Mouse (Mus musculus): Measurements from ENCODE around the gene Nup98. TPM values are rescaled to one million over a fixed set of nuclear protein-coding genes. Genes with fewer than 3 reads are reported as not detected.

Gene Nup98
- polyA plus RNA-seq, 1 experiment from 2014 or later = 35.3 TPM

DNA sequence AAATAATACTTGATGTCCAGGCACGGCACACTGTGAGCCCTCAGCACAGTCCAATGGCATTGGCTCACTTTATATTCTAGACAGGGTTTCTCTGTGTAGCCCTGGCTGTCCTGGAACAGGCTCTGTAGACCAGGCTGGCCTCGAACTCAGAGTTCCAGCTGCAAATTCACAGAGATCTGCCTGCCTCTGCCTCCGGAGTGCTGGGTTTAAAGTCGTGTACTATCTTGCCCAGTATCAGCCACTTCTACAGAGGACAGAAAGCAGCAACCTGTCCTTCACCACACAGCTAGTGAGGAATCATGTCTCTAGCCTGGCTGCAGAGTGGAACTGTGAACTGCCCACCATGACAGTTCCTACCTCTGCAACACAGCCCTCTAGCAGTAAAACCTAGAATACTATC lies 100.2 kb downstream of the Nup98 start:
- Histone ChIP-seq H3K36me3 (no peaks in the 10 kb centered on the region), H3K4me1 (peaks cover 9% of the 10 kb centered on the region), H3K4me2 (no peak overlapping the region), H3K27ac (no peak overlapping the region), H3K4me3 (no peak overlapping the region), H3K9ac (no peak overlapping the region), H3K9me3 (no peaks in the 10 kb centered on the region), H3K27me3 (no peaks in the 10 kb centered on the region)
- WGBS = 78% methylated on average over 4 of the region's 4 CpGs
- no peak for ATAC-seq (ENCODE audit: borderline replicate concordance, extremely low read depth, low FRiP score, low TSS enrichment)

DNA sequence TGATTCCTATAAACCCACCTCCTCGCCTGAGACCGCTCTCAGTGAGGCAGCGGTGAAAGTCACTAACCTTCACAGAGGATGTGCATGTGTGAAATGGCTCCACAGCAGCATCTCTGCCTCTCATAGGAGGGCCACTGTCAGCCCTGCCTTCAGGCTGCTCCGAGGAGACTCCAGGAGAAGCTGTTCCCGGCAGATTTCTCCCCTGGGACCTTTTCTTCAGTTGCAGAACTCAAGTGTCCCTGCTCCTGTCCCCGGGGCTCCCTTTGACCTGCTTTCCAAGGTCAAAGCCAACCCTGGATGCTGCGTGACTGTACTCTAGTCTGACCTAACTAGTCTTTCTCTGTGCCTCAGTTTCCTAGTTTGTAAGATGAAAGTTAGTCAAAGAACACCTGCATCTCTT lies 100.8 kb downstream of the Nup98 start, which contains the start of gene Art5:
Gene Art5 (minus strand): TSS at position 319 of the 400 bp plus-strand sequence.
- no peaks in the 10 kb centered on the region for H3K27me3 ChIP-seq
- H3K36me3 ChIP-seq = no peaks in the 10 kb centered on the region
- no peak within 1 kb of the TSS for H3K9ac ChIP-seq
- H3K9me3 ChIP-seq = no peaks in the 10 kb centered on the region
- H3K27ac ChIP-seq = no peak within 1 kb of the TSS
- no peak within 1 kb of the TSS for H3K4me2 ChIP-seq
- 69% methylated on average over 7 of the region's 7 CpGs for WGBS
- H3K4me1 ChIP-seq = peaks cover 9% of the 10 kb centered on the region
- H3K4me3 ChIP-seq = no peak within 1 kb of the TSS
- ATAC-seq (ENCODE audit: borderline replicate concordance, extremely low read depth, low FRiP score, low TSS enrichment) = no peak

DNA sequence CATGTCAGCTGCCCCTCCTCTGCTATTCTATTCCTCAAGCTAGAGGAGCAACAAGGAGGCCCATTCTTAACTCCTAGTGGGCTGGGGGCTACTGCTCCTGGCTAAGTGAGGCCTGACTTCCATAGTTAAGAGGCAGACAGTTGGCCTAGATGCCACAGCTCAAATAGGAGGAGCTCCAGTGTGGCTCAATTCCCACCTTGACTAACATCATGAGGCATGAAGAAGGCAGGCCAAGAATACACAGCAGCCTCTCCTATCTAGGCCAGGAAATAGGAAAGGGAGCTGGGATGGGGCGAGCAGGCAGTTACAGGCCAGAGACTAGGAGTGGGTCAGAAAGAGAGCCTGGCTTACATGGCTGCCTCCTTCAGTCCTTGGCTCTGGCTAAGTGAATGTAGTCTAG lies 101.8 kb downstream of the Nup98 start:
- no peaks in the 10 kb centered on the region for H3K27me3 ChIP-seq
- H3K27ac ChIP-seq = no peak overlapping the region
- WGBS = 83% methylated on average over 1 of the region's 1 CpGs
- no peak for ATAC-seq (ENCODE audit: borderline replicate concordance, extremely low read depth, low FRiP score, low TSS enrichment)
- H3K9ac ChIP-seq = no peak overlapping the region
- H3K36me3 ChIP-seq = no peaks in the 10 kb centered on the region
- H3K4me2 ChIP-seq = no peak overlapping the region
- H3K4me3 ChIP-seq = no peak overlapping the region
- no peaks in the 10 kb centered on the region for H3K9me3 ChIP-seq
- H3K4me1 ChIP-seq = peaks cover 9% of the 10 kb centered on the region

GRCm38 (mm10) chr7:102106700-102107141 lies 103.3 kb downstream of the Nup98 start:
- Histone ChIP-seq H3K4me3 (peak overlapping the region; percentile 30), H3K9me3 (no peaks in the 10 kb centered on the region), H3K27me3 (no peaks in the 10 kb centered on the region), H3K36me3 (no peaks in the 10 kb centered on the region), H3K4me2 (peak overlapping the region; percentile 72), H3K4me1 (peaks cover 9% of the 10 kb centered on the region), H3K27ac (no peak overlapping the region), H3K9ac (peak overlapping the region; percentile 23; the same call in 1 of the 2 replicates)
- peak; percentile 29; the same call in 1 of the 2 replicates for ATAC-seq (ENCODE audit: borderline replicate concordance, extremely low read depth, low FRiP score, low TSS enrichment)
- WGBS = 11% methylated on average over 23 of the region's 23 CpGs

DNA sequence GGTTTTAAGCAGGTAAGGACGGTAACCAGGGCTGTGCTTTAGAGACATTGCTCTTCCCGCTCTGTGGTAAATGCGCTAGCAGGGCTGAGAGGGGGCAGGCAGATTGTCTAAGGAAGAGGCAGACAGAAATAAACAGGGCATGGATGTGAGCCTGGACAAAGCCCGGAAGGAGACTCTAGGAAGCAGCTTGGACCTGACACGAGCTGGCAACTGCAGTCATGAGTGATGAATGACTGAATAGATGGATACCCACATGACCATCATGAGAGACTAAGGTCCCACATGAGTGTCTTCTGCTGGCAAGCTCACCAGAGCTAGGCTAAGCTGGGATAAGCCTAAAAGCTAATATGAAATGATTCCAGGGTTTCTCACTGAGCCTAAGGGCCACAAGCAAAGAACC lies 105.8 kb downstream of the Nup98 start:
- 45% methylated on average over 5 of the region's 5 CpGs for WGBS
- H3K9me3 ChIP-seq = no peaks in the 10 kb centered on the region
- no peak overlapping the region for H3K4me3 ChIP-seq
- H3K27ac ChIP-seq = no peak overlapping the region
- H3K4me2 ChIP-seq = no peak overlapping the region
- H3K4me1 ChIP-seq = peaks cover 26% of the 10 kb centered on the region
- H3K36me3 ChIP-seq = no peaks in the 10 kb centered on the region
- no peaks in the 10 kb centered on the region for H3K27me3 ChIP-seq
- H3K9ac ChIP-seq = no peak overlapping the region
- ATAC-seq (ENCODE audit: borderline replicate concordance, extremely low read depth, low FRiP score, low TSS enrichment) = no peak

DNA sequence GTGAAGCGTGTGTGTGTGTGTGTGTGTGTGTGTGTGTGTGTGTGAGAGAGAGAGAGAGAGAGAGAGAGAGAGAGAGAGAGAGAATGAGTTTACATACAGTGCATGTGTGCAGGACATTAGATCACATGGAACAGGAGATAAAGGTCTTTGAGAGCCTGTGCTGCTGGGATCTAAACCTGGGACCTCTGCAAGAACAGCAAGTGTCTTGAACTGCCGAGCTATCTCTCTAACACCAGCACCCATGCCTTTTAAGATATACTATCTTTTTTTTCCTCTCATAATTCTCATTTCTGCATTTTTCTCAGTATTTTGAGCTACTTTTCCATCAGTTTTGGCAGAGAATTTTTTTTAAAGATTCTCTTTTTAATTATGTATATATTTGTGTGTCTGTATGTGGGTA lies 106.4 kb downstream of the Nup98 start:
- no peak overlapping the region for H3K4me3 ChIP-seq
- peaks cover 26% of the 10 kb centered on the region for H3K4me1 ChIP-seq
- no peaks in the 10 kb centered on the region for H3K36me3 ChIP-seq
- no peak overlapping the region for H3K9ac ChIP-seq
- H3K9me3 ChIP-seq = no peaks in the 10 kb centered on the region
- H3K27ac ChIP-seq = no peak overlapping the region
- H3K27me3 ChIP-seq = no peaks in the 10 kb centered on the region
- H3K4me2 ChIP-seq = no peak overlapping the region
- no peak for ATAC-seq (ENCODE audit: borderline replicate concordance, extremely low read depth, low FRiP score, low TSS enrichment)
- 57% methylated on average over 2 of the region's 2 CpGs for WGBS

DNA sequence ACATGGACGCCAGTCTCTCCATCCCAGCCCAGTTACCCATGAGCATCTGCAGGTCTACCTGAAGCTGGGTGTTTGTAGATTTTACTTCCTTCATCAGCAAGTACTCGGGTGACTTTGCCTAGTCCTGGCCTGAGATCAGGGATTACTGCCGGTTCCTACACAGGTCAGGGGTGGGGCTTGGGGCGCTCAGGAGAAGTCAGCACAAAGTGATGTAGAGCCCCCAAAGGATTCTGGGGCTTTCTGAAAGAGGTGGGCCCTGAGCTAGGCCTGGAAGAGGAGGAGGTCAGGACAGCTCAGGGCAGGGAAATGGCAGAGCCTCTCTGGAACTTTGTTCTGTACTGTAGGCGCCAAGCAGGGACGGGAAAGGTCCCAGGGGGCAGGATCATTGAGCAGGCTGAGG lies 107.3 kb downstream of the Nup98 start:
- Histone ChIP-seq H3K4me3 (no peak overlapping the region), H3K9ac (no peak overlapping the region), H3K27me3 (no peaks in the 10 kb centered on the region), H3K36me3 (no peaks in the 10 kb centered on the region), H3K27ac (no peak overlapping the region), H3K9me3 (no peaks in the 10 kb centered on the region), H3K4me1 (peaks cover 26% of the 10 kb centered on the region), H3K4me2 (no peak overlapping the region)
- WGBS = 39% methylated on average over 6 of the region's 6 CpGs
- no peak for ATAC-seq (ENCODE audit: borderline replicate concordance, extremely low read depth, low FRiP score, low TSS enrichment)

DNA sequence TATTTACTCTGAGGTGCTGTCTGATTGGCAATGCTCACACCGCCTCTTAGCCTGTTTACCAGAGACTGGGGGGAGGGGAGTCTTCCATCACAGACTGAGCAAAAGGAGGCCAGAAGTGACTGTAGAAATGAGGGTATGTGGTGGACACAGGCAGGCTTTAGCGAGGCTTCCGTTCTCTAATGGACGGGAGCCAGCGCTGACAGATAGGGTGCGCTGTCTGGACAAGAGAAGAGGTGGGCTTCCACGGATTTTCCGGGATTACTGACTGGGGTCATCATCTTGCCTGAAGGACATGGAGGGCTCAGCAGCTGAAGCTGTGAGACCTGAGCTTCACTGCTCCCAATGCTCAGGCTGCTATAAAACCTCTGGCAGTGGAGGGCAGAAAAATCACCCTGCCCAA lies 107.7 kb downstream of the Nup98 start:
- Histone ChIP-seq H3K4me3 (no peak overlapping the region), H3K27me3 (no peaks in the 10 kb centered on the region), H3K9ac (no peak overlapping the region), H3K4me1 (peaks cover 25% of the 10 kb centered on the region), H3K4me2 (no peak overlapping the region), H3K27ac (no peak overlapping the region), H3K36me3 (no peaks in the 10 kb centered on the region), H3K9me3 (no peaks in the 10 kb centered on the region)
- WGBS = 41% methylated on average over 8 of the region's 8 CpGs
- no peak for ATAC-seq (ENCODE audit: borderline replicate concordance, extremely low read depth, low FRiP score, low TSS enrichment)

- no peaks in the 10 kb centered on the region for H3K36me3 ChIP-seq
- no peak within 1 kb of the TSS for H3K9ac ChIP-seq
- no peak within 1 kb of the TSS for H3K27ac ChIP-seq
- 54% methylated on average over 5 of the region's 5 CpGs for whole genome bisulfite sequencing
- H3K4me1 ChIP-seq = peaks cover 17% of the 10 kb centered on the region
- peak within 1 kb of the TSS; percentile 56; the same call in 1 of the 2 replicates for H3K4me2 ChIP-seq
- ATAC-seq (ENCODE audit: borderline replicate concordance, extremely low read depth, low FRiP score, low TSS enrichment) = no peak
- H3K27me3 ChIP-seq = no peaks in the 10 kb centered on the region
- H3K9me3 ChIP-seq = no peaks in the 10 kb centered on the region
- no peak within 1 kb of the TSS for H3K4me3 ChIP-seq
Observed at GRCm38 (mm10) chr7:102101487-102101886, 108.5 kb downstream of the Nup98 start, which contains the start of gene Art1. Gene Art1, plus strand, starts transcription at chr7:102101743.

DNA sequence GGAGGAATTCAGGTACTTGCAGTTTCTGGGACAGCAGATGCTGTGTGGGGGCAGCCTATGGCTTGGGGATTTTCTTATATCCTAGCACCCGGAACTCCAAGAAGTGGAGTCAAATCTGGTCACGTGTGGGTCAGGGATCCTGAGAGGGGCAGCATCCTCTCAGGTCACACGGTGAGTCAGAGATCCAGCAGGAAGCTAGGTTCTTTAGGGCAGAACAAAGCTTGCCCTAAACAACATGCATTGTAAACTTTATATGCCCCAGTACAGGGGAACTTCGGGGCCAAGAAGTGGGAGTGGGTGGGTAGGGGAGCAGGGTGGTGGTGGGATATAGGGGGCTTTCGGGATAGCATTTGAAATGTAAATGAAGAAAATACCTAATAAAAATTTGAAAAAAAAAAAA lies 109.1 kb downstream of the Nup98 start:
- Histone ChIP-seq H3K36me3 (no peaks in the 10 kb centered on the region), H3K9me3 (no peaks in the 10 kb centered on the region), H3K4me1 (peaks cover 17% of the 10 kb centered on the region), H3K4me3 (no peak overlapping the region), H3K27ac (no peak overlapping the region), H3K4me2 (no peak overlapping the region), H3K27me3 (no peaks in the 10 kb centered on the region), H3K9ac (no peak overlapping the region)
- no peak for ATAC-seq (ENCODE audit: borderline replicate concordance, extremely low read depth, low FRiP score, low TSS enrichment)
- WGBS = 59% methylated on average over 5 of the region's 5 CpGs

GRCm38 (mm10) chr7:102099760-102100661 lies 110.0 kb downstream of the Nup98 start:
- Histone ChIP-seq H3K4me3 (peak overlapping the region; percentile 28), H3K36me3 (no peaks in the 10 kb centered on the region), H3K27ac (no peak overlapping the region), H3K9me3 (no peaks in the 10 kb centered on the region), H3K9ac (0 out of 2 replicates have a peak overlapping the region, but pooled peaks have one; percentile 11), H3K27me3 (no peaks in the 10 kb centered on the region), H3K4me1 (peaks cover 17% of the 10 kb centered on the region), H3K4me2 (peak overlapping the region; percentile 56)
- WGBS = 4% methylated on average over 30 of the region's 30 CpGs
- peak; percentile 80 for ATAC-seq (ENCODE audit: borderline replicate concordance, extremely low read depth, low FRiP score, low TSS enrichment)

DNA sequence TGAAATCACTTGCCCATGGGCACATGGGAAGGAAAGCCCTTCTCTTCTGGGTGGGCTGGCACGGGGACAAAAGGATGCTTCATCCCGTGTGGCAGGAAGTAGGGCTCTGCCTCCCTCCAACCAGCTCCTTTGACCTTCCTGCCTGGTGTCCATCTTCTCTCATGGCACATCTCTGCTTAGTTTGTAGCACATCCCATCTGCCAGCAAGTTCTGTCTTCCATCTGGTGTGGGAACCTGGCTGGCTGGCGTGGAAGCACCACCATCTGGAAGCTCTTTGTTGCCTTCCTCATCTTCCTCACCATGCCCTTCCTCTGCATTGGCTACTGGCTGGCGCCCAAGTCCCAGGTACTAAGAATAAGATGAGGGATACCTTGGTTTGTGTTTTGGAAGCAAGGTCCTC lies 122.6 kb downstream of the Nup98 start:
- peaks cover 24% of the 10 kb centered on the region for H3K36me3 ChIP-seq
- no peak for ATAC-seq (ENCODE audit: borderline replicate concordance, extremely low read depth, low FRiP score, low TSS enrichment)
- 77% methylated on average over 4 of the region's 4 CpGs for WGBS
- H3K9ac ChIP-seq = no peak overlapping the region
- H3K9me3 ChIP-seq = no peaks in the 10 kb centered on the region
- no peaks in the 10 kb centered on the region for H3K27me3 ChIP-seq
- no peak overlapping the region for H3K27ac ChIP-seq
- H3K4me1 ChIP-seq = no peaks in the 10 kb centered on the region
- no peak overlapping the region for H3K4me2 ChIP-seq
- H3K4me3 ChIP-seq = no peak overlapping the region
